Mouse (Mus musculus): ENCODE data around the gene Gstp1. TPM values are rescaled to one million over a fixed set of nuclear protein-coding genes. Genes with fewer than 3 reads are reported as not detected.
A peak's percentile ranks its signal among the peaks of the same experiment; 100 is the strongest.

Gstp1 gene
- polyA plus RNA-seq, 1 experiment from 2014 or later = 460 TPM

DNA sequence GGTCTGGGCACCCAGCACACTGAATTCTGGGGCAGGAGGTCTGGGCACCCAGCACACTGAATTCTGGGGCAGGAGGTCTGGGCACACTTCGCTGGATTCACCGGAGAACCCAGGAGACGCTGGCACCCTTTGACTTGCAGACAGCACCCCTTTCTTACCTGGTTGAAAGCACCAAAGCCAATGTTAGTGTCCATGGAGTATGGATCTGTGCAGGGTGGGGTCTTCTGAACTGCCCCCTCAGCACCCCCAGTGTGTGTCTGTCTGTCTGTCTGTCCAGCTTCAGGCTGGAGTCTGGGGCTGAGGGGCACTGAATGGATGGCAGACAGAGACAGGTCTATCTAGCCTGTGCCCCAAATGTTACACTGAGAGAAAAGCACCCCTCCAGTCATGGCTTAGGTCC is 46.2 kb downstream of the Gstp1 start:
- H3K27me3 ChIP-seq (ENCODE audit: insufficient read depth, poor library complexity, severe bottlenecking) = 0 out of 2 replicates have a peak, but pooled peaks cover 4% of the 10 kb centered on the region
- no peak overlapping the region for H3K4me3 ChIP-seq
- H3K4me1 ChIP-seq (replicated peaks) = peaks cover 38% of the 10 kb centered on the region
- H3K27ac ChIP-seq = peak overlapping the region; percentile 45; the same call in 1 of the 2 replicates
- peaks cover 5% of the 10 kb centered on the region for H3K9me3 ChIP-seq
- H3K36me3 ChIP-seq = no peaks in the 10 kb centered on the region
- 92% methylated on average over 3 of the region's 3 CpGs for WGBS
- DNase-seq (ENCODE audit: low spot score) = no peak

DNA sequence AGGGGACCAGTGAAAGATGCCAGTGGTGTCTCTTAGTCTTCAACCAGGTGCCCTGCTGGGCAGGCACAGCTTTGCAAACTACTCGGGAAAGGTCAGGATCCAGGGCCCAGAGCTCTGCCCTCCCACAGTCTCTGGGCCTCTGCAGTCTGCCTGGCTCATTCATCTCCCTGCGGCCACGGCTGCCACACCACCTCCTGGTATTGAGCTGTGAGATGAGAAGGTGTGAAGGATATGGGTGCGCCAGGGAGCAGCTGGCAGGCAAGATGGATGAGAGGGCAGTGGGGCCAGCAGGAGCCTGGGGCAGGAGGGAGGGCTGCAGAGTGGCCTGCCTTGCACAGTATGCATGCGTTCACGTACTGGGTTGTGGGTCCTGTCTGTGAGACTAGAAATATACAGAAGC is 47.0 kb downstream of the Gstp1 start:
- Histone ChIP-seq H3K27me3 (ENCODE audit: insufficient read depth, poor library complexity, severe bottlenecking) (0 out of 2 replicates have a peak, but pooled peaks cover 4% of the 10 kb centered on the region), H3K4me3 (no peak overlapping the region), H3K36me3 (no peaks in the 10 kb centered on the region), H3K4me1 (replicated peaks) (peaks cover 41% of the 10 kb centered on the region), H3K9me3 (peaks cover 5% of the 10 kb centered on the region), H3K27ac (peak overlapping the region; percentile 51; the same call in 1 of the 2 replicates)
- DNase-seq (ENCODE audit: low spot score) = no peak
- WGBS = 52% methylated on average over 6 of the region's 6 CpGs

- no peaks in the 10 kb centered on the region for H3K36me3 ChIP-seq
- H3K4me3 ChIP-seq = no peak overlapping the region
- 76% methylated on average over 4 of the region's 4 CpGs for WGBS
- peaks cover 60% of the 10 kb centered on the region for H3K4me1 ChIP-seq (replicated peaks)
- peaks cover 5% of the 10 kb centered on the region for H3K9me3 ChIP-seq
- H3K27ac ChIP-seq = no peak overlapping the region
- 0 out of 2 replicates have a peak, but pooled peaks cover 4% of the 10 kb centered on the region for H3K27me3 ChIP-seq (ENCODE audit: insufficient read depth, poor library complexity, severe bottlenecking)
- DNase-seq (ENCODE audit: low spot score) = no peak
These were observed 49.0 kb downstream of the Gstp1 start for GRCm38 (mm10) chr19:3988750-3989149.

- H3K4me1 ChIP-seq (replicated peaks) = peaks cover 66% of the 10 kb centered on the region
- no peak overlapping the region for H3K4me3 ChIP-seq
- 0 out of 2 replicates have a peak, but pooled peaks cover 4% of the 10 kb centered on the region for H3K27me3 ChIP-seq (ENCODE audit: insufficient read depth, poor library complexity, severe bottlenecking)
- H3K9me3 ChIP-seq = peaks cover 5% of the 10 kb centered on the region
- WGBS = 90% methylated on average over 14 of the region's 14 CpGs
- no peak overlapping the region; the same call in 1 of the 2 replicates for H3K27ac ChIP-seq
- H3K36me3 ChIP-seq = no peaks in the 10 kb centered on the region
- DNase-seq (ENCODE audit: low spot score) = no peak
These were observed 49.7 kb downstream of the Gstp1 start for GRCm38 (mm10) chr19:3988066-3988465.

- WGBS = 22% methylated on average over 8 of the region's 8 CpGs
- DNase-seq (ENCODE audit: low spot score) = peak; percentile 44
- Histone ChIP-seq H3K9me3 (peaks cover 5% of the 10 kb centered on the region), H3K4me3 (no peak within 1 kb of the TSS), H3K36me3 (no peaks in the 10 kb centered on the region), H3K4me1 (replicated peaks) (peaks cover 58% of the 10 kb centered on the region), H3K27ac (peak within 1 kb of the TSS; percentile 86), H3K27me3 (ENCODE audit: insufficient read depth, poor library complexity, severe bottlenecking) (no peaks in the 10 kb centered on the region)
These were observed 51.5 kb downstream of the Gstp1 start, which contains the start of gene Acy3 for GRCm38 (mm10) chr19:3986334-3986733. Acy3 (plus strand) TSS chr19:3986570.

Other genes starting within 250 kb of the Gstp1 start
- gene Chka, start 186.2 kb downstream of the Gstp1 start, polyA plus RNA-seq (2016; fragmentation: Nextera tagmentation; extraction: Ambion mirVana) = 57.5 and 59.9 TPM in 2 replicates
- 21.6 and 21.9 TPM in 2 replicates for gene Tcirg1, start 130.9 kb downstream of the Gstp1 start, polyA plus RNA-seq (2016; fragmentation: Nextera tagmentation; extraction: Ambion mirVana)
- gene Ndufs8, start 125.2 kb downstream of the Gstp1 start, polyA plus RNA-seq (2016; fragmentation: Nextera tagmentation; extraction: Ambion mirVana) = 241 and 279 TPM in 2 replicates
- gene Aldh3b1, start 108.2 kb downstream of the Gstp1 start, polyA plus RNA-seq (2016; fragmentation: Nextera tagmentation; extraction: Ambion mirVana) = 0.71 and 0.81 TPM in 2 replicates
- 6.3 and 8.8 TPM in 2 replicates for gene Unc93b1, start 102.8 kb downstream of the Gstp1 start, polyA plus RNA-seq (2016; fragmentation: Nextera tagmentation; extraction: Ambion mirVana)
- gene Aldh3b3, start 79.3 kb downstream of the Gstp1 start, polyA plus RNA-seq (2016; fragmentation: Nextera tagmentation; extraction: Ambion mirVana) = not detected in 2 replicates
- gene Aldh3b2, start 65.7 kb downstream of the Gstp1 start, polyA plus RNA-seq (2016; fragmentation: Nextera tagmentation; extraction: Ambion mirVana) = 0.91 and 2.0 TPM in 2 replicates
- 2.6 and 2.9 TPM in 2 replicates for gene Acy3, start 51.4 kb downstream of the Gstp1 start, polyA plus RNA-seq (2016; fragmentation: Nextera tagmentation; extraction: Ambion mirVana)
- 0.88 and 2.6 TPM in 2 replicates for gene Tbx10, start 45.2 kb downstream of the Gstp1 start, polyA plus RNA-seq (2016; fragmentation: Nextera tagmentation; extraction: Ambion mirVana)
- 20.1 and 22.6 TPM in 2 replicates for gene Nudt8, start 37.4 kb downstream of the Gstp1 start, polyA plus RNA-seq (2016; fragmentation: Nextera tagmentation; extraction: Ambion mirVana)
- 3.0 and 3.1 TPM in 2 replicates for gene Gm49405, start 37.4 kb downstream of the Gstp1 start, polyA plus RNA-seq (2016; fragmentation: Nextera tagmentation; extraction: Ambion mirVana)
- gene Doc2g, start 34.7 kb downstream of the Gstp1 start, polyA plus RNA-seq (2016; fragmentation: Nextera tagmentation; extraction: Ambion mirVana) = 3.0 and 3.8 TPM in 2 replicates
- gene Ndufv1, start 25.2 kb downstream of the Gstp1 start, polyA plus RNA-seq (2016; fragmentation: Nextera tagmentation; extraction: Ambion mirVana) = 196 and 198 TPM in 2 replicates
- gene Gstp2, start 8.0 kb upstream of the Gstp1 start, polyA plus RNA-seq (2016; fragmentation: Nextera tagmentation; extraction: Ambion mirVana) = 1.3 and 2.1 TPM in 2 replicates
- gene Gstp3, start 21.6 kb upstream of the Gstp1 start, polyA plus RNA-seq (2016; fragmentation: Nextera tagmentation; extraction: Ambion mirVana) = not detected in 2 replicates
- gene Cabp2, start 43.6 kb upstream of the Gstp1 start, polyA plus RNA-seq (2016; fragmentation: Nextera tagmentation; extraction: Ambion mirVana) = not detected in 2 replicates
- gene Cdk2ap2, start 59.2 kb upstream of the Gstp1 start, polyA plus RNA-seq (2016; fragmentation: Nextera tagmentation; extraction: Ambion mirVana) = 90.5 and 93.3 TPM in 2 replicates
- 8.5 and 19.9 TPM in 2 replicates for gene Pitpnm1, start 62.0 kb upstream of the Gstp1 start, polyA plus RNA-seq (2016; fragmentation: Nextera tagmentation; extraction: Ambion mirVana)
- 65.8 and 73.9 TPM in 2 replicates for gene Aip, start 87.9 kb upstream of the Gstp1 start, polyA plus RNA-seq (2016; fragmentation: Nextera tagmentation; extraction: Ambion mirVana)
- not detected in 2 replicates for gene Gpr152, start 101.8 kb upstream of the Gstp1 start, polyA plus RNA-seq (2016; fragmentation: Nextera tagmentation; extraction: Ambion mirVana)
- 0.12 TPM in 1 of 2 replicates, not detected in the other for gene Cabp4, start 106.0 kb upstream of the Gstp1 start, polyA plus RNA-seq (2016; fragmentation: Nextera tagmentation; extraction: Ambion mirVana)
- 138 and 156 TPM in 2 replicates for gene Coro1b, start 110.6 kb upstream of the Gstp1 start, polyA plus RNA-seq (2016; fragmentation: Nextera tagmentation; extraction: Ambion mirVana)
- 0.51 and 0.76 TPM in 2 replicates for gene Ptprcap, start 115.6 kb upstream of the Gstp1 start, polyA plus RNA-seq (2016; fragmentation: Nextera tagmentation; extraction: Ambion mirVana)
- gene Rps6kb2, start 125.4 kb upstream of the Gstp1 start, polyA plus RNA-seq (2016; fragmentation: Nextera tagmentation; extraction: Ambion mirVana) = 65.4 and 77.0 TPM in 2 replicates
- 3.5 and 3.9 TPM in 2 replicates for gene Carns1, start 137.5 kb upstream of the Gstp1 start, polyA plus RNA-seq (2016; fragmentation: Nextera tagmentation; extraction: Ambion mirVana)
- 0.85 and 1.2 TPM in 2 replicates for gene Tbc1d10c, start 153.3 kb upstream of the Gstp1 start, polyA plus RNA-seq (2016; fragmentation: Nextera tagmentation; extraction: Ambion mirVana)
- gene Ppp1ca, start 154.1 kb upstream of the Gstp1 start, polyA plus RNA-seq (2016; fragmentation: Nextera tagmentation; extraction: Ambion mirVana) = 1,005 and 1,038 TPM in 2 replicates
- gene Rad9a, start 163.7 kb upstream of the Gstp1 start, polyA plus RNA-seq (2016; fragmentation: Nextera tagmentation; extraction: Ambion mirVana) = 53.0 and 53.9 TPM in 2 replicates
- 0.87 and 1.2 TPM in 2 replicates for gene Clcf1, start 176.3 kb upstream of the Gstp1 start, polyA plus RNA-seq (2016; fragmentation: Nextera tagmentation; extraction: Ambion mirVana)
- not detected in 2 replicates for gene AC109138.7, start 176.4 kb upstream of the Gstp1 start, polyA plus RNA-seq (2016; fragmentation: Nextera tagmentation; extraction: Ambion mirVana)
- 17.5 and 19.7 TPM in 2 replicates for gene Pold4, start 193.9 kb upstream of the Gstp1 start, polyA plus RNA-seq (2016; fragmentation: Nextera tagmentation; extraction: Ambion mirVana)
- gene Ssh3, start 231.2 kb upstream of the Gstp1 start, polyA plus RNA-seq (2016; fragmentation: Nextera tagmentation; extraction: Ambion mirVana) = 4.0 and 5.9 TPM in 2 replicates
- 9.9 and 14.4 TPM in 2 replicates for gene Ankrd13d, start 245.2 kb upstream of the Gstp1 start, polyA plus RNA-seq (2016; fragmentation: Nextera tagmentation; extraction: Ambion mirVana)

Data from hindbrain, embryonic 10.5 days (tissue).